In genomic region chr13:51552233-51552632, GRCm38 (mm10) we compare ENCODE assay signal across 29 mouse cellular contexts. TPM values are rescaled to one million over a fixed set of nuclear protein-coding genes. Genes with fewer than 3 reads are reported as not detected.
"Had no signal": no experiment of that assay in that cellular context is flagged by ENCODE, and none has a peak within 500 bp of the region (broad histone marks: within the 10 kb centered on the region; RNA-seq: fewer than 3 reads in every experiment).

No protein-coding gene starts in this region.

- H3K4me1 ChIP-seq: heart, embryonic 12.5 days; hindbrain, embryonic 10.5 days; intestine, embryonic 15.5 days; limb, embryonic 13.5 days; limb, embryonic 15.5 days; liver, embryonic 12.5 days had no signal

- H3K4me2 ChIP-seq: heart, embryonic 12.5 days; hindbrain, embryonic 12.5 days; hindbrain, embryonic 14.5 days; intestine, embryonic 15.5 days; limb, embryonic 13.5 days; limb, embryonic 15.5 days; liver, embryonic 12.5 days had no signal

- ATAC-seq: hindbrain, embryonic 16.5 days; inflammation-experienced regulatory T-cells, adult 6 months; intestine, embryonic 15.5 days; intestine, postnatal 0 days; liver, embryonic 12.5 days had no signal

- DNase-seq: gastrocnemius, adult 2 months; gastrocnemius, postnatal 10 days; gastrocnemius, postnatal 25 days; heart, adult 2 months; heart, postnatal 10 days; heart, postnatal 4 days; kidney, adult 18-20 months; kidney, adult 8-10 months; kidney, postnatal 10 days; kidney, postnatal 25 days; kidney, postnatal 4 days; layer of hippocampus, adult 9-11 months; layer of hippocampus, postnatal 36 days; left cerebral cortex, postnatal 4 days had no signal

- H3K9ac ChIP-seq: heart, embryonic 12.5 days; hindbrain, embryonic 12.5 days; hindbrain, embryonic 14.5 days; intestine, embryonic 15.5 days; limb, embryonic 13.5 days; limb, embryonic 15.5 days; liver, embryonic 12.5 days; liver, embryonic 14.5 days had no signal

- H3K36me3 ChIP-seq: heart, embryonic 12.5 days; hindbrain, embryonic 10.5 days; hindbrain, embryonic 12.5 days; intestine, embryonic 15.5 days; limb, embryonic 13.5 days; limb, embryonic 15.5 days; liver, embryonic 12.5 days had no signal

- H3K4me3 ChIP-seq: gastrocnemius, adult 2 months; heart, adult 2 months; heart, embryonic 12.5 days; hindbrain, embryonic 10.5 days; hindbrain, embryonic 12.5 days; intestine, embryonic 15.5 days; limb, embryonic 13.5 days; limb, embryonic 15.5 days; liver, embryonic 12.5 days had no signal

- H3K9me3 ChIP-seq: heart, embryonic 12.5 days; hindbrain, embryonic 10.5 days; hindbrain, embryonic 12.5 days; intestine, embryonic 15.5 days; limb, embryonic 13.5 days; limb, embryonic 15.5 days; liver, embryonic 12.5 days had no signal

- H3K27ac ChIP-seq: gastrocnemius, adult 2 months; heart, adult 2 months; hindbrain, embryonic 10.5 days; hindbrain, embryonic 12.5 days; hindbrain, embryonic 14.5 days; intestine, embryonic 15.5 days; limb, embryonic 13.5 days; limb, embryonic 15.5 days; liver, embryonic 12.5 days; liver, embryonic 14.5 days had no signal

- H3K27me3 ChIP-seq: heart, embryonic 12.5 days; hindbrain, embryonic 12.5 days; intestine, embryonic 15.5 days; limb, embryonic 15.5 days had no signal

RNA-seq across cellular contexts. Expression of gene Shc3, which starts 17.0 kb away (rescaled TPM):
- polyA plus RNA-seq: heart, embryonic 14.5 days; inflammation-experienced regulatory T-cells, adult 6 months; liver, adult 2 months; liver, embryonic 12.5 days; liver, embryonic 16.5 days had no signal
